Mouse (Mus musculus): Measurements from ENCODE around the gene Agpat4. TPM values are rescaled to one million over a fixed set of nuclear protein-coding genes. Genes with fewer than 3 reads are reported as not detected.

Gene Agpat4
- total RNA-seq, 2 experiments from 2014 or later: 3.7 to 4.5 TPM

GRCm38 (mm10) chr17:12160984-12161764 lies 42.7 kb downstream of the Agpat4 start:
- peak; percentile 44 to 58 for DNase-seq

GRCm38 (mm10) chr17:12161877-12162276 lies 43.4 kb downstream of the Agpat4 start:
- no peak for DNase-seq

DNA sequence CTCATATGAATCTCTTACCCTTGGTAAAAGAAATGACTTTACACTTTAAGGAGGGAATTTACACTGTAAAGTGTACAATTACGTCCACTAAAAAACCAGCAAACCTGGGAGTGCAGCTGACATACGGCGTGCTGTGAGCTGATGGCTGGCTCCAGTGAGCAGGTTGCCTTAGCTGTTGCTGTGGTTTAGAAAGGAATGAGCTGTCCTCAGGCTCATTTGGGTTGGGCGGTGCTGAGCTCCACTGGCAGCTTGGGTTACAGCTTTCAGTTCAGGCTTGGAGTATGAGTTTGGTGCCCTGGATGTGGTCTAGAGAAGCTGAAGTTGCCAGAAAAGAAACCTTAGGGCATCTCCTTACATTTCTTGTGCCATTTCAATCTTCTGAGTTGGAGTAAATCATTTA lies 44.3 kb downstream of the Agpat4 start:
- DNase-seq: no peak

DNA sequence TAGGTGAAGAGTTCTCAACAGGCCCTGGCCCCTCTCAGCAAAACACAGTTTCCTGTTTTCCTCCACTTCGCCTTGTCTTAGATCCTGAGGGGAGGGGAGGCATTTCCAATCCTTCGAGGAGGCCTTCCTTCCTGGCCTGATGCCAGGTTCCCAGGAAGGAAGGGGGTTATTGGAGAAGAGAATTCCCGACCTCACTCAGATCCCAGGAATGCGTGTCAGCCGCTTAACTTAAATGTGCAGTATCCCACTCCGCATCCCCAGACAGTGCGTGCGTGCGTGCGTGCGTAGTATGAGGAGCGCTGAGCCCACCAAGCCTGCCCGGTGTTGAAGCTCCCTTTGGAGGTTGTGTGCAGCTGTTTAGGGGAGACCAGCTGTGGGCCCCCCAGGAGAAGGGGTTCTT lies 44.9 kb downstream of the Agpat4 start:
- DNase-seq: no peak

DNA sequence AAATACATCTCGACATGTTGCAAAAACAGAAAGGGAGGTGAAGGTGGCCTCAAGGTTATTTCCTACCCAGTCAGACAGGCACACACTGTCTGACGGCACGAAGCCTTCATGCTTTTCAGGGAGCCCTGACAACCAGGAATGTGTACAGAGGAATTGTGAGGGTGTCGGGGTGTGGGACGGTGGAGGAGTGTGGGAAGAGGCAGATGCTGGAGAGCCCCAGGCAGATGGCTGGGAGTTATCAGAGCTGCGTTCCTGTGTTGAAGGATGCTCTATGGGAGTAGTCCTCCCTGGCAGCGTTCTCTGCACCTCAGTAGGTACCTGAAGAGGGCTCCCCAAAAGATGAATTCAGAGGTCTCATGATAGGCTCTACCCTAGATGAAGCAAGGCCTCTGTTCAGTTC lies 45.4 kb downstream of the Agpat4 start:
- DNase-seq: no peak

GRCm38 (mm10) chr17:12164507-12164906 lies 46.0 kb downstream of the Agpat4 start:
- DNase-seq: no peak

- DNase-seq: no peak
Measured at GRCm38 (mm10) chr17:12165009-12165695, 46.6 kb downstream of the Agpat4 start.

GRCm38 (mm10) chr17:12165701-12166100 lies 47.2 kb downstream of the Agpat4 start:
- DNase-seq: no peak

DNA sequence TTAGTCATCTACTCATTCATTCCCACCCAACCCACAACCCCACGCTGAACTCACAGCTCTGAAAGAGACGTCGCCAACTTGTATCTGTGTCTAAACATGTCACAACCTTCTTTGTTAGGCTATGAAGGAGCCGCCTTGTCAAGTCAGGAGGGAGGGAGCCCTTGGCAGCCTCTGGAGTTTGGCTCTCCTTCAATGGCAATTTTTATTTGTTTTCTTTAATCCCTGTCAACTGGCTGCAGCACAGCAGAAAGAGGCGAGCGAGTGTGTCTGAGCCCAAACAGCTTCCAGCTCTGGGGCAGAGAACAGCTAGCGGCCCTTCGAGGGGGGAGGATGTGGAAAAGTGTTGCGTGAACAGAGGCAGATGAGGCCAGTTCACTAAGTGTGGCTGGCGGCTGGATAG lies 50.0 kb downstream of the Agpat4 start:
- peak; percentile 75 to 85 for DNase-seq

GRCm38 (mm10) chr17:12169326-12169836 lies 50.9 kb downstream of the Agpat4 start:
- no peak for DNase-seq

GRCm38 (mm10) chr17:12170791-12171497 lies 52.4 kb downstream of the Agpat4 start:
- peak; percentile 60 to 79 for DNase-seq

DNA sequence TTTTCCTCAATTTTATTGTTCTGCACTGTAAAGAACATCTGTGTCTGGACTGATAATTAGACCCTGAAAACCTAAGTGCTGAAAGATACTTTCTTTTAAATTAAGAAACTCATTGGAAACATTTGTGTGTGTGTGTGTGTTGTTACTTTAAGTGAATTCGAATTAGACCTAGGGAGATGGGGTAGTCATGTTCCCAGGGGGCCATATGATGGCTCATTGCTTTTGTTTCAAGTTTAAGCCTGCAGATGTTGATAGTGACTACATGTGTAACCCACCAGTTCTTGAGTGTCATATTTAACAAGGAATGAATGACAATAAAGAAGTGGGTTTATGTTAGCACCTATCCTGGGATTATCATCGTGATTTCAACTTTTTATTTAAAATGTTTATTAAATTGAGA lies 53.2 kb downstream of the Agpat4 start:
- DNase-seq: no peak

DNA sequence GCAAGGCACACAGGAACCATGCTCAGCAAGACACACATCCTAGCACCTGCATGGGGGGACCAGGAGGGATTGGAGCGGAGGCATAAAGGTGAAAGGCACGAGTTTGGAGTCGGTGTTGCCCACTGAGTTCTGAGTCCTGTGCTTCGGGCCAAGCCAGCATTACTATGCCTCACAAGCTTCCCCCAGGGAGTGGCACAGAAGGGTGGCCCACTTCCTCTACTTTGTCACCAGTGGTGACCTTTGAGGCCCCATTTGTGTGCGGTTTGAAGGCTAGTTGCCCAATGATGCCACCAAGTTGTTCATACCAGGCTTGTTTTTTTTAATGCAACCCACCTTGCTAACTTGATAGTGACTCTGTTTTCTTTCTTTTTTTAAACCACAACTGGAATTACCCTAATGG lies 55.7 kb downstream of the Agpat4 start:
- DNase-seq: no peak

- DNase-seq: no peak
Measured at GRCm38 (mm10) chr17:12174896-12175295, 56.4 kb downstream of the Agpat4 start.

DNA sequence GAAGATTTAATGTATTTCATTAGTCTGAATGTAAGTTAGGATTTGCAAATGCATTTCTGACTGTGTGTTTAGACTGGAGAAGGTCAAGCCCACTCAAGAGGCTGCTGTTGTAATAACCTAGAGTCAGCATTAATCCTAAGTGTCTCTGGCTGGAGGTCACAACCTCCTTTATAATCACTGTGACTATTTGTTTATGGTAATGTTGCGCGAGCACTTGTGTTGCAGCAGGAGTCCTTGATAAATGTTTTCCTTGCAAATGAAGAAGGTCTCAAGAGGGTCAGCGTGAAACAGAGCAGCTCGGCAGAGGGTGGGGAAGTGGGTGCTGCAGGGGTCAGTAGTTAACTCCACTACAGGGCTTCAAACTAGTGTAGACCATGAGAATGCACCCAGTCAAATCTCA lies 57.1 kb downstream of the Agpat4 start:
- DNase-seq: no peak

DNA sequence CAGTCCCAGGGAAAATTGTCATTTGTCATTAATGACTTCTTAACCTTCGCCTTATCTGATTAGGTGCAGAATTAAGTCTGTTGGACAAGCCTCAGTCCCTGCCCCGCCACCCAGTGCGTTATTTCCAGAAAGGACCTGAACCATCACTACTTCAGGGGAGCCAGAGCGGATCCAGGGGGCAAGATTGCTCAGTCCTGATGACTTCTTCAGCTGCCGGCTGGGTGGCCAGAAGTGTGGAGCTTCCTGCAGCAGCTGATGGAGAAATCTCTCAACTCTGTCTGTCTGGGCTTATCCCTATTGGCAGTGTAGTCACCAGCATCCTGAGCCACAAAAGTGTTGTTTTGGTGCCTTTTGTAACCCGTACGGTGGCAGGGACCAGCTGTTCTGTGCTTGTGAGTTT lies 60.8 kb downstream of the Agpat4 start:
- DNase-seq: peak; percentile 16 to 32

- DNase-seq: no peak
Measured at GRCm38 (mm10) chr17:12179766-12180165, 61.3 kb downstream of the Agpat4 start.

DNA sequence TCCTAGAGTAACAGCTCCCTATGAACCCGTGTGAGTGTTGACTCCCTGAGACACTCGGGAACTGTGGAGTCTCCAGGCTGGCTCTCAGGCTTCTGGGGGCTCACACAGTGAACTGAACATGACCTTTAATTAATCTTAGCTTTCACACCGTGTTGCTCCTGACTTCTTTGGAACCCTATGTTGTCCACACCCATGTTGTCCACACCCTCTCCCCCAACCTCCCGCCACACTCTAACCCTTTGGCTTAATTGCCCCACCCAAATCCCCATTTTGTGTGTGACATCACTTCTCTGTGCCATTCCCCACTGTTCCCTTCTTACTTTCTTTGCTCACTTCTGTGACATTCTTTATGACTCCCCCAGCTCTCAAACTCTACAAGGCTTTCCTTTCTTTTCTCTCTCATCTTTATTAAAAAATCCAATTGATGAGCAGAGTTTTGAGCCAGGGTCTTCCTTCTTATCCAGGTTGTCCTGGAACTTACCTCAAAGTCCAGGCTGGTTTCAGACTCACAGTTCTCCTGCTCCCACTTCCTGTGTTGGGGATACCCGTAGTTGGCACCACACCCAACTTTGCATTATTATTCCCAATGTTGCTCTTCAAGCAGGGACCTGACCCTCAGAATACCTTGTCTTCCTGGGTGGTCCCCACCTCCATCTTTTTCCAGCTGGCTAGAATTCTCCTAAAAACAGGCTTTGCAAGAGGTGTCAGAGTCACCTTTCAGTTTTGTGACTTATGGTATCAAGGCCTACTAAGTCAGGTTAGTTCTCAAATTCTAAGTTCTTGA lies 64.4 kb downstream of the Agpat4 start:
- no peak for DNase-seq

DNA sequence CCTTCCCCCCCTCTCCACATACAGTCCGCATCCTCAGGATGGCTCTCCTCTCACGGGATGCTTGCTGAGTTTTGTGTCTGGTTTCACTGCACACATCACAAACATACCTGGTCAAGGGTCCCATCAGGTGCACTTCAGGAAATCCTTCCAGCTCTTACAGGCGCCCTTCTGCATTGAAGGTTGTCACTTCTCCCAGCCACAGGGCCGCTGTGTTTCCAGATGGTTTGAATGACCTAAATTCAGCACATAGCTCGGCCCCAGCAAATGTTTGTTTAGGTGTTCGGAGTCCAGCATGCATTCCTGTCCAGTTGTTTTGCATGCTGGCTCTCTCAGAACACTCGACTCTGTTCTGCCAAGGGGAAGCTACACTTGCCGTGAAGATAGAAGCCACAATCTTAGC lies 65.8 kb downstream of the Agpat4 start:
- DNase-seq: no peak

DNA sequence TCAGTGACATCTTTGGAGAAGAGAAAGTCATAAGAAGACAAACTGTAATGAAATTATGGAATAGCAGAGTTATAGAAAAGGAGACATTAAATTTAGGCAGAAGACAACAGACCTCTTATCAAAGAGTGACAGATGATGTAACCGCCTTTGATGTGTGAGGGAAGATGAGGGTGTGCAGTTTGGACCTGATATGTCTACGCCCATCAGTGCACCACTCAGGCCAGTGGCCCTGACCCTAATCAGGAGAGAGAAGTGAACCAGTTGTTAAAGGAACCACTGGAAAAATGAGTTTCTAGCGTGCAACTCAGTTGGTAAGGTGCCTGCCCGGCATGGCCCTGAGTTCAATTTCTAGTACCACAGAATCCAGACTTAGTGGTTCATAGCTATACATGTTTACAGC lies 67.4 kb downstream of the Agpat4 start:
- DNase-seq: no peak

DNA sequence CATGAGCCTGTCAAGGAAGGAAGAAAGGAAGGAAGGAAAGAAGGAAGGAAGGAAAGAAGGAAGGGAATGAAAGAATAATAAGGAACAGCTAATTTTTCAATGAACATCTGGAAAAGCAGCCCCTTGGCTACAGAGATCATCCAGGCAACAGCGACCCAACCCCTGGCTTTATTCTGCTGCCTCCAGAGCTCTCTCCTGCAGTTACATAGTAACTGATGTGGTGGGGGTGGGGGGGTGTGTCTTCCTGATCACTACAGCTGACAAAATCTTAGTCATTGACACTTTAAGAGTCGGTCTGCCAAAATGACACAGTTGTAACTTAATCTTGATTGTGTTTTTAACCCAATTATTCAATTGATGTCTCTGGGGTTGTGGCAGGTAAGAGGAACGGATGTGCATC lies 67.8 kb downstream of the Agpat4 start:
- no peak for DNase-seq

DNA sequence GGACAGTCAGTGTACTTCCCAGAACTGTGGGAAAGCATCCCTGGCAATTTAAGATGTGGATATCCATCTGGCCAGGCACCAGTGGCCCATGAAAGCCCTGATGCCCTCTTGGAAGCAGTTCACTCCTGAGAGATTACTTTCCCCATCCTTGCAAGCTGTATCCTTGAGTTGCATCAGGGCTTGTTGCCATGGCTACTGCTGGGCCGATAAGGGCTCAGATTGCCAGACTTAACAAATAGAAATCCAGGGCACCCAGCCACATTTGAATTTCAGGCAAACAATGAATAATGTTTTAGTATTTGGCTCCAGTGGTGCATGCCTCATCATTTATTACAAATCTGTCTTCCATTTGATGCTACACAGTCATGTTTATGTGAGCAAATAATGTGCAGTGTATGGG lies 69.3 kb downstream of the Agpat4 start:
- DNase-seq: peak; percentile 25 to 33

Measured in heart, adult 18-20 months (tissue).